ENCODE assay signal across 9 mouse cellular contexts in the genomic region with DNA sequence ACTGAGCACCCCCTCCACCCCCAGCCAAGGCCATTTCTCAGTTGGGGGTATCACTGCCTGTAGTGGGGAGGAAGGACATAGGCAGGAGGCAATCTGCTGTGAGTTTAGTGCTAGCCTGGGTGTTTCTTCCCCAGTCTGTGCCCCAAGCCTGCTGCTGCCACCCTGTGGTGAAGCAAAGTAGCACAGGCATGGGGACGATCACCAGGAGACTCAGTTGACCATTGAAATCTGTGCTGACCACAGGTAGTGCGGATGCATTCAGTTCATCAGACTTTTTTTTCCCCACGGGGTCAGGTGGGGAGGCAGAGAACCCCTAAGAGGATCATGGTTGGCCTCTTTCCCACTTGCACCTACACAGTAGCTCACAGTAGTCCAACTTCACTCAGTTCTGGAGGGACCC. TPM values are rescaled to one million over a fixed set of nuclear protein-coding genes. Genes with fewer than 3 reads are reported as not detected.
A peak's percentile ranks its signal among the peaks of the same experiment; 100 is the strongest.
DNase-seq lines count a peak whose midpoint lies in the region; ATAC-seq and TF ChIP-seq lines count a peak whose summit lies in the region.
"Had no signal": no experiment of that assay in that cellular context is flagged by ENCODE, and none has a peak within 500 bp of the region (broad histone marks: within the 10 kb centered on the region; RNA-seq: fewer than 3 reads in every experiment).

No protein-coding gene starts in this region.

- ATAC-seq in kidney, postnatal 0 days (replicated peaks; ENCODE audit: low FRiP score, low read depth) = no peak; the same call in 1 of the 2 replicates

- no peaks in the 10 kb centered on the region for H3K9me3 ChIP-seq in E14TG2a.4 (ENCODE audit: low read length)
- no peaks in the 10 kb centered on the region for H3K9me3 ChIP-seq in kidney, postnatal 0 days (replicated peaks; ENCODE audit: low read length)

- H3K4me1 ChIP-seq in E14TG2a.4 (replicated peaks; ENCODE audit: low read depth, low read length) = peaks cover 57% of the 10 kb centered on the region
- no peaks in the 10 kb centered on the region for H3K4me1 ChIP-seq in kidney, postnatal 0 days (replicated peaks; ENCODE audit: insufficient read depth, low read length)

- H3K4me2 ChIP-seq in kidney, postnatal 0 days (ENCODE audit: low read length) = no peak overlapping the region

- TF ChIP-seq CTCF in E14TG2a.4 (conservative IDR thresholded peaks at IDR 0.05; ENCODE audit: low read length) = peak; percentile 95
- peak; percentile 85 for TF ChIP-seq CTCF in kidney, postnatal 0 days (IDR thresholded peaks at IDR 0.05; ENCODE audit: low read depth)

- 60% methylated on average over 3 of the region's 3 CpGs for WGBS in kidney, postnatal 0 days

- no peak overlapping the region for H3K27ac ChIP-seq in kidney, postnatal 0 days

- H3K9ac ChIP-seq in kidney, postnatal 0 days (ENCODE audit: low read depth, low read length) = no peak overlapping the region

- H3K27me3 ChIP-seq in E14TG2a.4 (ENCODE audit: insufficient read depth, low read length) = no peaks in the 10 kb centered on the region
- H3K27me3 ChIP-seq in kidney, postnatal 0 days (ENCODE audit: insufficient read depth, low read length) = no peaks in the 10 kb centered on the region

- peak; percentile 76 for DNase-seq in 416B (ENCODE audit: low read depth)
- DNase-seq in c-Kit-positive CD71-positive TER-119-negative erythroid progenitor cells, embryonic 14.5 days (ENCODE audit: low read depth) = peak; percentile 40
- peak; percentile 55 to 58 for DNase-seq in frontal cortex, postnatal 14 days (ENCODE audit: low spot score in 2 of 2)
- DNase-seq in kidney, postnatal 0 days (ENCODE audit: low spot score) = peak; percentile 57
- DNase-seq in lung, adult 18-20 months = peak; percentile 65 to 70
- peak; percentile 65 for DNase-seq in right cerebral cortex, postnatal 14 days
- DNase-seq in urinary bladder, postnatal 4 days (ENCODE audit: low spot score in 2 of 2) = peak; percentile 42 to 74

- peaks cover 66% of the 10 kb centered on the region for H3K36me3 ChIP-seq in E14TG2a.4 (ENCODE audit: insufficient read depth, low read length)
- peaks cover 35% of the 10 kb centered on the region for H3K36me3 ChIP-seq in kidney, postnatal 0 days (ENCODE audit: insufficient read depth, low read length)

- no peak overlapping the region for H3K4me3 ChIP-seq in E14TG2a.4 (replicated peaks; ENCODE audit: low read length)
- H3K4me3 ChIP-seq in kidney, postnatal 0 days (replicated peaks; ENCODE audit: low read depth, low read length) = no peak overlapping the region

RNA-seq across cellular contexts. Expression of gene Lat2, which starts 2.2 kb away (rescaled TPM):
- 0.45 and 0.93 TPM in 2 replicates for polyA plus RNA-seq in kidney, postnatal 0 days (2015; fragmentation: Nextera tagmentation; extraction: Ambion mirVana)

RNA-seq across cellular contexts. Expression of gene Eif4h, which starts 22.2 kb away (rescaled TPM):
- polyA plus RNA-seq in kidney, postnatal 0 days (2015; fragmentation: Nextera tagmentation; extraction: Ambion mirVana) = 327 and 365 TPM in 2 replicates

RNA-seq across cellular contexts. Expression of gene Rfc2, which starts 35.9 kb away (rescaled TPM):
- polyA plus RNA-seq in kidney, postnatal 0 days (2015; fragmentation: Nextera tagmentation; extraction: Ambion mirVana) = 155 and 188 TPM in 2 replicates

RNA-seq across cellular contexts. Expression of gene Syna, which starts 57.1 kb away (rescaled TPM):
- 0.23 and 0.32 TPM in 2 replicates for polyA plus RNA-seq in kidney, postnatal 0 days (2015; fragmentation: Nextera tagmentation; extraction: Ambion mirVana)
- polyA plus RNA-seq: neural tube, embryonic 14.5 days had no signal
